Mouse (Mus musculus): ENCODE measurements around the gene 4921517D22Rik.

- TF ChIP-seq CTCF (IDR thresholded peaks at IDR 0.05), result no peak
- TF ChIP-seq EP300 (IDR thresholded peaks at IDR 0.05), result no peak
These were observed 5.6 kb downstream of the 4921517D22Rik start for GRCm38 (mm10) chr13:59688338-59688770.
